ENCODE assay signal across 8 mouse cellular contexts in genomic region chr9:57944572-57944971, GRCm38 (mm10). TPM values are rescaled to one million over a fixed set of nuclear protein-coding genes. Genes with fewer than 3 reads are reported as not detected.
A peak's percentile ranks its signal among the peaks of the same experiment; 100 is the strongest.
DNase-seq lines count a peak whose midpoint lies in the region; ATAC-seq and TF ChIP-seq lines count a peak whose summit lies in the region.

No protein-coding gene starts in this region.

- peak; percentile 62 to 68 for DNase-seq in left cerebral cortex, adult 18-20 months (ENCODE audit: low spot score in 2 of 2)
- no peak for DNase-seq in left cerebral cortex, postnatal 36 days (ENCODE audit: low spot score in 2 of 2)
- peak; percentile 58 for DNase-seq in ES-E14 (ENCODE audit: low read depth, low spot score)
- peak; percentile 61 to 63 for DNase-seq in gastrocnemius, postnatal 36 days
- peak; percentile 52 for DNase-seq in liver, embryonic 11.5 days (ENCODE audit: low spot score)
- no peak for DNase-seq in ovary, postnatal 10 days (ENCODE audit: low spot score)

- no peak overlapping the region for H3K4me3 ChIP-seq in ES-E14 (ENCODE audit: insufficient read depth in 1 of 2, low read depth in 1 of 2, low read length in 2 of 2, poor library complexity in 1 of 2, severe bottlenecking in 1 of 2)
- H3K4me3 ChIP-seq in brown adipose tissue, adult 24 weeks (ENCODE audit: insufficient read depth, low read depth, low read length): no peak overlapping the region
- no peak overlapping the region for H3K4me3 ChIP-seq in liver, embryonic 11.5 days (ENCODE audit: low read depth, low read length)
- no peak overlapping the region for H3K4me3 ChIP-seq in small intestine, adult 2 months (ENCODE audit: low read depth, low read length)

- H3K9ac ChIP-seq in ES-E14 (ENCODE audit: insufficient read depth, low read depth, low read length, poor library complexity, severe bottlenecking): no peak overlapping the region
- no peak overlapping the region for H3K9ac ChIP-seq in liver, embryonic 11.5 days (ENCODE audit: low read depth, low read length)

- TF ChIP-seq POLR2A in small intestine, adult 2 months (IDR thresholded peaks at IDR 0.05; ENCODE audit: low read depth, low read length): no peak

- no peak overlapping the region for H3K27ac ChIP-seq in ES-E14 (ENCODE audit: insufficient read depth, low read depth, low read length, poor library complexity, severe bottlenecking)
- peak overlapping the region; percentile 66; the same call in 1 of the 2 replicates for H3K27ac ChIP-seq in brown adipose tissue, adult 24 weeks (replicated peaks; ENCODE audit: low read depth, low read length)
- no peak overlapping the region for H3K27ac ChIP-seq in liver, embryonic 11.5 days (ENCODE audit: low read depth, low read length)
- H3K27ac ChIP-seq in small intestine, adult 2 months (ENCODE audit: insufficient read depth, low read depth, low read length): no peak overlapping the region

- H3K9me3 ChIP-seq in ES-E14 (ENCODE audit: control insufficient read depth, insufficient read depth, low read depth, low read length): no peaks in the 10 kb centered on the region
- H3K9me3 ChIP-seq in liver, embryonic 11.5 days (ENCODE audit: control insufficient read depth, low read length): no peaks in the 10 kb centered on the region

- H3K4me2 ChIP-seq in liver, embryonic 11.5 days: no peak overlapping the region

- H3K36me3 ChIP-seq in ES-E14 (ENCODE audit: control insufficient read depth, insufficient read depth, low read length, poor library complexity, severe bottlenecking): no peaks in the 10 kb centered on the region
- no peaks in the 10 kb centered on the region for H3K36me3 ChIP-seq in liver, embryonic 11.5 days (ENCODE audit: control insufficient read depth, insufficient read depth, low read length)
- no peaks in the 10 kb centered on the region for H3K36me3 ChIP-seq in small intestine, adult 2 months (ENCODE audit: control insufficient read depth, insufficient read depth, low read length)

- in situ Hi-C loops in ES-E14 (cut with MboI; ENCODE audit: low sequenced_read_pairs in 2 of 2, unreplicated experiment in 2 of 2): no loop called here

- peaks cover 53% of the 10 kb centered on the region for H3K27me3 ChIP-seq in liver, embryonic 11.5 days (replicated peaks; ENCODE audit: control insufficient read depth, insufficient read depth, low read length)
- no peaks in the 10 kb centered on the region for H3K27me3 ChIP-seq in small intestine, adult 2 months (ENCODE audit: control insufficient read depth, insufficient read depth, low read length)

- peaks cover 0 to 7% of the 10 kb centered on the region in 2 experiments; a peak in 1 of 4 replicates for H3K4me1 ChIP-seq in ES-E14 (ENCODE audit: control insufficient read depth in 2 of 2, insufficient read depth in 2 of 2, low read length in 2 of 2, poor library complexity in 1 of 2)
- peaks cover 37% of the 10 kb centered on the region for H3K4me1 ChIP-seq in brown adipose tissue, adult 24 weeks (ENCODE audit: control insufficient read depth, insufficient read depth, insufficient read length, low read length)
- peaks cover 4% of the 10 kb centered on the region for H3K4me1 ChIP-seq in liver, embryonic 11.5 days (replicated peaks; ENCODE audit: control insufficient read depth, insufficient read depth, low read length)
- H3K4me1 ChIP-seq in small intestine, adult 2 months (ENCODE audit: control insufficient read depth, insufficient read depth, insufficient read length, low read length): peaks cover 54% of the 10 kb centered on the region

- ATAC-seq in liver, embryonic 11.5 days (replicated peaks; ENCODE audit: low FRiP score): no peak

- peak; percentile 79 for TF ChIP-seq CTCF in small intestine, adult 2 months (IDR thresholded peaks at IDR 0.05; ENCODE audit: extremely low read depth, insufficient read length, insufficient replicate concordance, low read depth, low read length)

- 18% methylated on average over 5 of the region's 5 CpGs for WGBS in liver, embryonic 11.5 days
- 5% methylated on average over 5 of the region's 5 CpGs for WGBS in small intestine, adult 2 months

- intact Hi-C loops in left cerebral cortex, postnatal 36 days (cut with DNase I): no loop called here
- intact Hi-C loops in gastrocnemius, postnatal 36 days (cut with DNase I): no loop called here

TF ChIP-seq in ES-E14, 5 proteins besides CTCF, POLR2A, EP300 and RAD21:
- peak; percentile 11; the same call in 1 of the 2 replicates for TF ChIP-seq ZC3H11A (IDR thresholded peaks at IDR 0.05; ENCODE audit: borderline replicate concordance, low read depth, low read length)
- TF ChIP-seq MAFK (IDR thresholded peaks at IDR 0.05; ENCODE audit: insufficient read depth, low read depth, low read length): no peak

RNA-seq across cellular contexts. Expression of gene Sema7a, which starts 4.7 kb away (rescaled TPM):
- total RNA-seq in left cerebral cortex, adult 18-20 months (2021): 100 to 1,000 TPM; 135 to 160 TPM
- 100 to 1,000 TPM; 130 to 162 TPM for total RNA-seq in left cerebral cortex, postnatal 36 days (2021)
- total RNA-seq in ES-E14 (2012; rRNA removed): 7.5 and 9.2 TPM in 2 replicates
- polyA plus RNA-seq in brown adipose tissue, adult 24 weeks (2012; ENCODE audit: insufficient read depth, insufficient read length, missing spikeins): 2.8 and 6.0 TPM in 2 replicates
- 10 to 100 TPM in 1 of 2 experiments, 1 to 10 TPM in 1; 7.9 to 12.5 TPM for total RNA-seq in gastrocnemius, postnatal 36 days (2021)
- 0.19 and 0.34 TPM in 2 replicates for polyA plus RNA-seq in liver, embryonic 11.5 days (2014; fragmentation: Nextera tagmentation; extraction: Ambion mirVana)
- polyA plus RNA-seq in small intestine, adult 2 months (2012; rRNA removed): 12.9 and 52.6 TPM in 2 replicates

RNA-seq across cellular contexts. Expression of gene Ubl7, which starts 33.8 kb away (rescaled TPM):
- total RNA-seq in left cerebral cortex, adult 18-20 months (2021): 100 to 1,000 TPM; 107 to 113 TPM
- total RNA-seq in left cerebral cortex, postnatal 36 days (2021): 100 to 1,000 TPM; 108 to 128 TPM
- total RNA-seq in ES-E14 (2012; rRNA removed): 16.4 and 21.2 TPM in 2 replicates
- polyA plus RNA-seq in brown adipose tissue, adult 24 weeks (2012; ENCODE audit: insufficient read depth, insufficient read length, missing spikeins): 67.3 and 71.9 TPM in 2 replicates
- 10 to 100 TPM; 65.2 to 80.4 TPM for total RNA-seq in gastrocnemius, postnatal 36 days (2021)
- polyA plus RNA-seq in liver, embryonic 11.5 days (2014; fragmentation: Nextera tagmentation; extraction: Ambion mirVana): 92.3 and 93.3 TPM in 2 replicates
- 62.4 and 146 TPM in 2 replicates for polyA plus RNA-seq in small intestine, adult 2 months (2012; rRNA removed)

Comparison
In these comparisons a context has a peak if more than half of its experiments do, and no peak if none do; other contexts are left out.
1. DNase-seq: peak in left cerebral cortex, adult 18-20 months (2 of 2), ES-E14 (single experiment), gastrocnemius, postnatal 36 days (2 of 2) and liver, embryonic 11.5 days (single experiment); none in left cerebral cortex, postnatal 36 days (0 of 2) and ovary, postnatal 10 days (single experiment).
2. RNA of gene Sema7a, which starts 4.7 kb away (total RNA-seq): 130 to 162 TPM in left cerebral cortex, postnatal 36 days and 135 to 160 TPM in left cerebral cortex, adult 18-20 months; 7.9 to 12.5 TPM in gastrocnemius, postnatal 36 days and 7.5 to 9.2 TPM in ES-E14; every median in the first group is over 4 times any median in the second.